Mouse (Mus musculus) MEL (cell line): ENCODE measurements around the gene Cd47. TPM values are rescaled to one million over a fixed set of nuclear protein-coding genes. Genes with fewer than 3 reads are reported as not detected.

ENCODE experiments used
- DNase-seq: peaks from one replicate; pipeline ENCODE4 v3.0.0; 2011; ENCODE audit warnings: low read depth, low spot score
- H3K27ac ChIP-seq: 2 replicates; pipeline ENCODE4 v1.5.1; 2012; ENCODE audit warnings: low read depth, mild to moderate bottlenecking, control low read depth, low read length, moderate library complexity; ENCODE audit not compliant: control insufficient read depth
- H3K27me3 ChIP-seq, 2 experiments: fragments of 150-350 bp in 1 of 2; sonication (generic) in 1 of 2; 2 replicates each; pipeline ENCODE4 v1.6.1; 2012; ENCODE audit warnings: low read length in 2 of 2, mild to moderate bottlenecking in 2 of 2, improper control_type of control experiment in 1 of 2, moderate library complexity in 1 of 2; ENCODE audit not compliant: insufficient read depth in 2 of 2, control insufficient read depth in 1 of 2
- H3K36me3 ChIP-seq, 2 experiments: 2 replicates each; pipeline ENCODE4 v1.6.1; 2012 to 2014; ENCODE audit warnings: low read length in 2 of 2, improper control_type of control experiment in 1 of 2, inconsistent platforms in 1 of 2, mild to moderate bottlenecking in 1 of 2; ENCODE audit not compliant: insufficient read depth in 2 of 2, control insufficient read depth in 1 of 2
- H3K4me1 ChIP-seq, 2 experiments: fragments of 150-350 bp in 1 of 2; sonication (generic) in 1 of 2; 2 replicates each; pipeline ENCODE4 v1.6.1; 2012; ENCODE audit warnings: low read length in 2 of 2, improper control_type of control experiment in 1 of 2, mild to moderate bottlenecking in 1 of 2; ENCODE audit not compliant: insufficient read depth in 2 of 2, control insufficient read depth in 1 of 2
- H3K4me3 ChIP-seq, 2 experiments: fragments of 150-350 bp in 1 of 2; sonication (generic) in 1 of 2; 2 replicates each; pipeline ENCODE4 v1.5.1; 2012; ENCODE audit warnings: low read depth in 2 of 2, low read length in 2 of 2, mild to moderate bottlenecking in 2 of 2, moderate library complexity in 2 of 2, control low read depth in 1 of 2, improper control_type of control experiment in 1 of 2; ENCODE audit not compliant: control insufficient read depth in 1 of 2, insufficient read depth in 1 of 2
- H3K79me2 ChIP-seq: 2 replicates; pipeline ENCODE4 v1.6.1; 2012; ENCODE audit warnings: mild to moderate bottlenecking, low read length, moderate library complexity; ENCODE audit not compliant: control insufficient read depth, poor library complexity, insufficient read depth
- H3K9ac ChIP-seq: 2 replicates; pipeline ENCODE4 v1.6.1; 2012; ENCODE audit warnings: low read depth, mild to moderate bottlenecking, control low read depth, low read length, moderate library complexity; ENCODE audit not compliant: control insufficient read depth, poor library complexity, severe bottlenecking
- H3K9me3 ChIP-seq: fragments of 150-350 bp; sonication (generic); replicated peaks from 2 replicates; pipeline ENCODE4 v1.6.1; 2012; ENCODE audit warnings: mild to moderate bottlenecking, low read length, improper control_type of control experiment, moderate library complexity; ENCODE audit not compliant: insufficient read depth
- BHLHE40 ChIP-seq: IDR thresholded peaks from 2 replicates; pipeline ENCODE4 v1.6.1; 2012; ENCODE audit warnings: low read depth, mild to moderate bottlenecking, inconsistent platforms, low read length, improper control_type of control experiment, borderline replicate concordance
- CHD1 ChIP-seq: IDR thresholded peaks from 2 replicates; pipeline ENCODE4 v1.6.1; 2012; ENCODE audit warnings: low read depth, mild to moderate bottlenecking, inconsistent platforms, low read length, improper control_type of control experiment
- CHD2 ChIP-seq: IDR thresholded peaks from 2 replicates; pipeline ENCODE4 v1.6.1; 2011; ENCODE audit warnings: low read length, improper control_type of control experiment
- E2F4 ChIP-seq: IDR thresholded peaks from 2 replicates; pipeline ENCODE4 v1.6.1; 2011; ENCODE audit warnings: low read depth, low read length, improper control_type of control experiment, borderline replicate concordance
- MAFK ChIP-seq: IDR thresholded peaks from 2 replicates; pipeline ENCODE4 v1.6.1; 2011; ENCODE audit warnings: low read depth, mild to moderate bottlenecking, low read length, improper control_type of control experiment, borderline replicate concordance
- MAZ ChIP-seq: IDR thresholded peaks from 2 replicates; pipeline ENCODE4 v1.6.1; 2012; ENCODE audit warnings: low read depth, mild to moderate bottlenecking, inconsistent platforms, low read length, improper control_type of control experiment
- MXI1 ChIP-seq: IDR thresholded peaks from 2 replicates; pipeline ENCODE4 v1.6.1; 2011; ENCODE audit warnings: mild to moderate bottlenecking, low read depth, low read length, improper control_type of control experiment
- MYC ChIP-seq: IDR thresholded peaks from 2 replicates; pipeline ENCODE4 v1.6.1; 2011; ENCODE audit warnings: low read depth, mild to moderate bottlenecking, low read length, improper control_type of control experiment, moderate library complexity
- POLR2A ChIP-seq, 2 experiments: IDR thresholded peaks; 2 replicates each; pipeline ENCODE4 v1.6.1; 2011 to 2012; ENCODE audit warnings: low read length in 2 of 2, mild to moderate bottlenecking in 2 of 2, control low read depth in 1 of 2, improper control_type of control experiment in 1 of 2, low read depth in 1 of 2, moderate library complexity in 1 of 2; ENCODE audit not compliant: control insufficient read depth in 1 of 2, insufficient read depth in 1 of 2, poor library complexity in 1 of 2
- POLR2AphosphoS5 ChIP-seq: IDR thresholded peaks from 2 replicates; pipeline ENCODE4 v1.6.1; 2012; ENCODE audit warnings: low read depth, borderline replicate concordance, mild to moderate bottlenecking, inconsistent platforms, low read length, moderate library complexity, mixed read lengths
- SMC3 ChIP-seq: IDR thresholded peaks from 2 replicates; pipeline ENCODE4 v1.6.1; 2011; ENCODE audit warnings: low read depth, low read length, improper control_type of control experiment
- TAL1 ChIP-seq: IDR thresholded peaks from 2 replicates; pipeline ENCODE4 v1.6.1; 2012; ENCODE audit warnings: mild to moderate bottlenecking, inconsistent platforms, low read length, moderate library complexity, mixed read lengths
- TCF12 ChIP-seq: IDR thresholded peaks from 2 replicates; pipeline ENCODE4 v1.6.1; 2014; ENCODE audit warnings: low read depth, mild to moderate bottlenecking, inconsistent platforms, low read length, improper control_type of control experiment, moderate library complexity
- USF2 ChIP-seq, 2 experiments: IDR thresholded peaks; 2 replicates each; pipeline ENCODE4 v1.6.1; 2011 to 2012; ENCODE audit warnings: improper control_type of control experiment in 2 of 2, low read length in 2 of 2, borderline replicate concordance in 1 of 2, inconsistent platforms in 1 of 2, low read depth in 1 of 2, mild to moderate bottlenecking in 1 of 2; ENCODE audit not compliant: insufficient read depth in 1 of 2
- ZC3H11A ChIP-seq: IDR thresholded peaks from 2 replicates; pipeline ENCODE4 v1.6.1; 2012; ENCODE audit warnings: low read depth, mild to moderate bottlenecking, inconsistent platforms, low read length, improper control_type of control experiment
- ZKSCAN1 ChIP-seq: IDR thresholded peaks from 2 replicates; pipeline ENCODE4 v1.6.1; 2012; ENCODE audit warnings: low read depth, mild to moderate bottlenecking, inconsistent platforms, low read length, improper control_type of control experiment, moderate library complexity
- polyA plus RNA-seq, 2 experiments: library from polyadenylated mRNA; stranded (reverse) in 1 of 2; unstranded in 1 of 2; fragments of >175 nt in 1 of 2; fragments of >200 nt in 1 of 2; gene quantifications; 2 replicates each; pipeline versions ENCODE4 v1.2.1 to v1.2.4; 2012; ENCODE audit warnings: low replicate concordance in 2 of 2, low read depth in 1 of 2; ENCODE audit not compliant: insufficient read length in 2 of 2, insufficient read depth in 1 of 2, missing spikeins in 1 of 2
- total RNA-seq: library from RNA; depleted of rRNA; stranded (reverse); fragments of 300-350 nt; gene quantifications from 2 replicates; pipeline ENCODE4 v1.2.3, GENCODE M21; 2012

Cd47 gene
- total and polyA plus RNA-seq, 3 experiments, result 45.9 to 57.5 (median 51.7) TPM

DNA sequence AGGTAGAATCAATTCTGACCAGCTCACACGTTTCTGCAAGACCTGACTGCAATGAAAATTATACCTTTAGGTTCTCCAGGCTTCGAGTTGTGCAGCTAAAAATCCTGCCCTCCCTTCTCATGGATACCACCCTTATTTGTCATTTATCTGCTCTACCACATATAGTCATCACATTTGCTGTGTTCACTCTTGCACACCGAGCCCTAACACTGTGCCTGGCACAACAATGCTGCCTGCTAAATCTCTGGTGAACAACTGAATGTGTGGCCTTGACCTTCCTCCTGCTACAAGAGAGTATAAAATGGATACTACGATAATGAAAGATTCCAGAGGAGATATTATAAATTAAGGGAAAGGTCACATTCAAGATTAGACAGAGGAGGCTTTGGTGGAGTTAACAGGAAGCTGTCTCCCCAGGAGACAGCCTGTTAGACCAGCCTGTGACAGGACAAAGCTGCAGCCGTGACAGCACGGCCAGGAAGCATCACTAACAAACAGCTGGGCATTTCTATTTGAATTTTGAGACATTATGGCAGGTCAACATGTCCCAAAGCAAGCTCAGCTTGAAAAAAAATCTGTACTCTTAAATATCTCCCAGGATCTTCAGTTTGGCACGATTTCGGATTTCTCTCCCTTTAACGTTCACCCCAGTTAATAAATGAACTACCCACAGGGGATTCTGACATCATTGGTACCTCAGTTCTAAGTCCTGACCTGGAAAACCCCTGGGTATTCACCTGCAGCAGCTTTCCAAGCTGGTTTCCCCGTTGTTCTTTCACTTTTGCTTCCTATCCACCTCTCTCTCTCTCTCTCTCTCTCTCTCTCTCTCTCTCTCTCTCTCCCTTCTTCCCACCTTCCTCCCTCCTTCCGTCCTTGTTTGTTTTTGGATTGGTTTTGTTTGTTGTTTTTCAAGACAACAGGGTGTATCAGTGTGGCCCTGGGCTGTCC is 137.2 kb downstream of the Cd47 start (continued):
- no peak for TF ChIP-seq E2F4
- no peak for TF ChIP-seq MAFK
- no peak for TF ChIP-seq TAL1
- TF ChIP-seq CHD2, result no peak

DNA sequence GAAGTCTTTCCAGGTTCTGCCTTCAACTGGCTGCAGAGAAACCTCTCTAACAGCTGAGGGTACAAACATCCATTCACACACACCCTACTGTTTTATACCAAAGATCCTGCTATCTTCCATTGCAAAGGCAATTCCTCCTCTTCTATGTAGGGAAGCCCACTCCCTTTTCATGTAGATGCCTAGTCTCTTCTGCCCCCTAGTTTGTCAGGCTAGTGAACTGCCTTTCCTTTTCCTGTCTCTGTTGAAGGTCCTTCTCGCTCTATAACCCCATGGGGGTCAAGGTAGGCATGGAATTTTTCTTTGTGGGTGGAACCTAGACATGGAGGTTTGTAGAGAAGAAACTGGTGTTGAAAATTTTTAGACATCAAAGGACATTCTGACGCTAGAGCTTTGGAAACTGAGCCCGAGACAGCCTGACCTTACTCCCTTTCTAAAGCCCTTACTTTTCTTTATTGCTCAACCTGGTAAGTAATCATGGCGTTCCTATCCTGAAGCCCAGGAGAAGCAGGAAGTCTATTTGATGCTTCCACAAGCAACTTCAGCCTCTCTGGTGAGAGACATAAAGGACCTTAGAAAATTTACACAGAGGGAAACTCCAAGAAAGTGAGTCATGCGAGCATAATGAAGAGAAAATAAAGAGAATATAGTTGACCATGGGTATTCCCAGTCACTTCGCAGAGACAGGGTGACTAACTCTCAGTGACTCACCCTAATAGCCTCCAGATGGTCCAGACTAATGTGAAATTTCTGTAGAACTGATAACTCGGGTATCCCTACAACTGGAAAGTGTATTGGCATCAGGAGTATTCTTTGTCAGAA is 138.4 kb downstream of the Cd47 start:
- Histone ChIP-seq H3K27ac (no peak overlapping the region), H3K27me3 (no peaks in the 10 kb centered on the region), H3K9ac (no peak overlapping the region), H3K4me3 (no peak overlapping the region), H3K4me1 (peaks cover 0 to 8% of the 10 kb centered on the region in 2 experiments; a peak in 3 of 4 replicates), H3K79me2 (no peaks in the 10 kb centered on the region), H3K9me3 (no peaks in the 10 kb centered on the region), H3K36me3 (peaks cover 0 to 7% of the 10 kb centered on the region in 2 experiments; a peak in 2 of 4 replicates)
- TF ChIP-seq POLR2A (IDR thresholded peaks at IDR 0.05; ENCODE audit: control insufficient read depth in 1 of 2, insufficient read depth in 1 of 2, low read depth in 1 of 2, low read length in 2 of 2, poor library complexity in 1 of 2), result no peak
- no peak for TF ChIP-seq CHD2
- TF ChIP-seq ZKSCAN1, result no peak
- TF ChIP-seq ZC3H11A, result no peak
- no peak for TF ChIP-seq E2F4
- no peak for TF ChIP-seq MYC
- no peak for TF ChIP-seq POLR2AphosphoS5
- TF ChIP-seq TAL1, result no peak
- TF ChIP-seq USF2 (IDR thresholded peaks at IDR 0.05; ENCODE audit: borderline replicate concordance in 1 of 2, insufficient read depth in 1 of 2, low read depth in 1 of 2, low read length in 2 of 2), result no peak
- no peak for TF ChIP-seq CHD1
- no peak for TF ChIP-seq MAZ
- TF ChIP-seq SMC3, result no peak
- no peak for TF ChIP-seq TCF12
- TF ChIP-seq MXI1, result no peak
- TF ChIP-seq BHLHE40, result no peak
- DNase-seq, result no peak
